Mouse (Mus musculus): ENCODE results near the gene Hist2h2bb.

DNA sequence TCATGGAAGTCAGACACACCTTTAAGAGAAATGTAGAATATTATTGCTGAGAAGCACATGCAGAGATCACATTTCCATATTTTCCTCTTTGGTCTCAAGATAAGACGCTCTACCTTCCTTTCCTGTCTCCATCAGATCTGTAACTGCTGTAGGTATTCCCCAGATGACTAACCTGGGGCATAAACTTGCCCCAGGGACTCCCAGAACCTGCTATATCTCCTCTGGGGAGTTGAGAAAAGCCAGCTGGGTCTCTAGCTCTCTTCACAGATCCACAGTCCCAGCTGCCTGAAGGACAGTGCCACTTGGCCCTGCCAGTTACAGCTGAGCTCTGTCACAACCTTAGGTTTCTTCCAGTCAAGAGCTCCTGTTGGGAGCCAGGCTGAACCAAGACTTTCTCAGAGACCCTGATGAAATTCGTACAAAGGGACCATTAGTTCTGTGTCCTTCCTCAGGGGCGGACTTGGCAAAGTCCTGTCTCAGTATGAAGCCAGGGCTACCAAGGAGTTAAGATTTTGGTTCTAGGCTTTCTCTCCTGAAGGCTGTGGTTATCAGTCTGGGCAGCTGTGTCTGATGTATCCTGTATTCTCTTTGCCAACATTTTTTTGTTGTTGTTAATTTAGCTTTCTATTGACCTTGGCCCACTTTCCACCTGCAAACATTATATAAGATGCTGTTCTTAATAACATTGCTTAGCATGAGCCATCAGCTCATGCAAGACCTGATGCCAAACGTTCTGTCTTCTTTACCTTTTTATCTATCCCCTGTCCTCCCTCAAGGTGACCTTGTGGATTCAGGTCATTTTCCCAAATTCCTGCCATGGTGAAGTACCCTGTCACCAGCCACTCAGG, 38.4 kb upstream of the Hist2h2bb start:
- no peak for TF ChIP-seq CTCF (IDR thresholded peaks at IDR 0.05; ENCODE audit: extremely low read depth, insufficient read depth, low read length)
- no peak for TF ChIP-seq POLR2A (IDR thresholded peaks at IDR 0.05; ENCODE audit: extremely low read depth, insufficient read depth, low read length)
